Mouse (Mus musculus) lung, postnatal 14 days (tissue): ENCODE data around the gene Gm128.

Experiments used
- DNase-seq: peaks from one replicate; pipeline ENCODE4 v3.0.0; 2021

Gm128 gene

GRCm38 (mm10) chr3:95241498-95241897, at the start of gene Gm128:
Gene Gm128 (minus strand): TSS chr3:95241598.
- no peak for DNase-seq

- no peak for DNase-seq
Measured at GRCm38 (mm10) chr3:95291041-95291440, 49.6 kb upstream of the Gm128 start.

GRCm38 (mm10) chr3:95290156-95290555, 48.8 kb upstream of the Gm128 start:
- no peak for DNase-seq

DNA sequence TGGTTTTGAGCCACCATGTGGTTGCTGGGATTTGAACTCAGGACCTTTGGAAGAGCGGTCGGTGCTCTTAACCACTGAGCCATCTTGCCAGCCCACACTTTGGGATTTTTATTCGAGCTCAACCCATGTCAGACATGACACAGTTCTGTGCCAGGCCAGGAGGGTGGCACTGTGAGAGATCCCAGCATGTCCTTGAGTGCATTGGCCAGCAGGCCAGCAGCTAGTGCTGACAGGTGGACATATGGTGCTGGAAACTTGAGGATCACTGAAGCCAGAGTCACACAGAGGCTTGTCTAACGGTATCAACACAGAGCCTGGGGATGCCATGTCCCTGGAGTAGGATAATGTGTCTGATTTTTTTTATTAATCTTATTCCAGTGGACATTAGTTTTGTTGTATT, 48.0 kb upstream of the Gm128 start:
- DNase-seq: no peak

DNA sequence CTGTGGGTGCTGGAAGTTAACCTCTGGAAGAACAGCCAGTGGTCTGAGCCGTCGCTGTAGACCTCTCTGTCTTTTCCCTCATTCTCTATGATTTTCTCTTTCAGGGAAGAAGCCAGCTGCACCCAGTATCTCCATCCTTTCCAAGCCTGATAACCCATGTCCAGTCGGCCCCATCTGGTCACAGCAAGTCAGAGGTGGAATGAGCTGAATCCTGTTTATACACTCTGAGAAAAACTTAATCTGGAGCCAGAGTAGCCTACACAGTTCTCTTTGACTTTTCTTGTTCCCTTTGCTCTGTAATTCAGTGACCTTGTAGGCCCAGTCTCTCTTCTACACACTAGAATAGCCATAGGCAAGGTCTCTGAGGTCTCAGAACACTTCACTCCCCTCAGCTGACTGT, 46.1 kb upstream of the Gm128 start:
- DNase-seq: no peak

- peak; percentile 20 for DNase-seq
Measured at GRCm38 (mm10) chr3:95286510-95286909, 45.1 kb upstream of the Gm128 start.

GRCm38 (mm10) chr3:95286011-95286410, 44.6 kb upstream of the Gm128 start:
- no peak for DNase-seq

GRCm38 (mm10) chr3:95285390-95285789, 44.0 kb upstream of the Gm128 start:
- no peak for DNase-seq

- DNase-seq: no peak
Measured at GRCm38 (mm10) chr3:95284501-95285281, 43.3 kb upstream of the Gm128 start.

DNA sequence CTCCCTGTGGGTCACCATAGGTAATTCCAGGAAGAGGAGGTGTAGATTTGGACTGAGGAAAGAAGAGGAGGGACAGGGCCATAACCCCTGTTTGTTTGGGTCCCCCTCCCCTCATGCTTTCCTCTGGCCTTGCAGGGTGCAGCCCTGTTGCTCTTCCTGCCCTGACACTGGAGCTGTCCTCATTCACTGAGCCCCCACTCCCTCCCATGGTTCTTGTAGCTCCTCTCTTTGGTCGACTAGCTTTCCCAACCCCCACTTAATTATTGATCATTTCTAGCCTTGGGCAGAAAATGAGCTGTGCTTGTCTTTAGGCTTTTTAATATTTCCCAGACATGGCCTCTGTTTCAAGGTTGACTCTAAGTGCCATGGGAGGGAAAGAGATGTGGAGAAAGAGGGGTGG, 42.7 kb upstream of the Gm128 start:
- no peak for DNase-seq

DNA sequence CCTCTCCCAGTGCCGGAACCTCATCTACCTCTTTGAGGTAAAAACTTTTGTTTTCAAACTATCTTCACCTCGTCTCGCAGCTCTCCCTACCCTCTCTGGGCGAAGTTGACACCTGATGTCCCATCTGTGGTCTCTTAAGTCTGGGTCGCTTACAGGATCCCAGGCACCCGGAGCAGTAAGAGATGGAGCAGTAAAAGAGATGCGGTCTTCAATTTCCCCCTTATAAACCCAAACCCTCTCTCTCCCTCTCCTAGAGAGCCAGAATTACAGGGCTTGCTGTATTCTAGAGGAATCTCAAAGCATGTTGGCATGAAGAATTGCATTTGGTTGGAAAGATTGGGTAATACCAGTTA, 42.2 kb upstream of the Gm128 start:
- DNase-seq: no peak

GRCm38 (mm10) chr3:95282865-95283588, 41.6 kb upstream of the Gm128 start:
- peak; percentile 82 for DNase-seq

- peak; percentile 66 for DNase-seq
Measured at GRCm38 (mm10) chr3:95282381-95282864, 41.0 kb upstream of the Gm128 start.

GRCm38 (mm10) chr3:95281216-95282126, 40.1 kb upstream of the Gm128 start, which contains the start of the genes Mindy1 and Prune1:
Gene Mindy1 (plus strand): TSS chr3:95281345.
Gene Prune1 (minus strand): TSS chr3:95282076.
- DNase-seq: peak; percentile 99

DNA sequence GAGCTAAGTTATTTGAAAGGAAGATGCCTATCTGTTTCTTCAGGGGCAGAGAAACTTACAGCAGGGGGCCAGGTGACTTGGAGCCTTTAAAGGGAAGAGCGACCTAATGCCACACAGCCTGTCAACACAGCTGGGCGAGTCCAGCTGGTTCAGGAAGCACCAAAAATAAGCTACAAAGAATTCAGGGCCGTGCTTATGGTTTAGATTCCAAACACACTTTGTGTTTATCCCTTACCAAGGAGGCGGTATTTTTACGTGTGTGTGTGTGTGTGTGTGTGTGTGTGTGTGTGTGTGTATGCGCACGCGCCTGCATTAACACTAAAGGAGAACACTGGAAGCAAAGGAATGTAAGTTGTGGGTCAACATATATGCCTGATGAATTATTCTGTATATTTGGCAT, 39.3 kb upstream of the Gm128 start:
- peak; percentile 44 for DNase-seq

DNA sequence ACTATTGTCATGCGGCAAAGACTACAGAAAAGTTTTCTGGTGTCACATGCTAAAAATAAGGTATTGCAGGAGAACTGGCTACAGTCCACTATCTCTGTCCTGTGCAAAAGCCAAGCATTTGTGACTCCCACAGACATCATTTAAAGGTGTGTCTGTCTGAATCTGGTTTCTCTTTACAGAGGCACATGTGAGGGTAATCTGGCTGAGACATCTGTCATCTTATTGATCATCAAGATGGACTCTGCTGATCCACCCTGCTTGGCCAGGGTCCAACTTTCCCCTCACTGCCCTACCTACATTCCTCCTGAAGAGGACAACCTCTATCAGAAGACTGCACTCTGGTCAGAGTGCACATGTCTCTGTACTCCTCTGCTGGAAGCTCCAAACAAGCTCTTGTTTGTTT, 35.8 kb upstream of the Gm128 start:
- DNase-seq: no peak

DNA sequence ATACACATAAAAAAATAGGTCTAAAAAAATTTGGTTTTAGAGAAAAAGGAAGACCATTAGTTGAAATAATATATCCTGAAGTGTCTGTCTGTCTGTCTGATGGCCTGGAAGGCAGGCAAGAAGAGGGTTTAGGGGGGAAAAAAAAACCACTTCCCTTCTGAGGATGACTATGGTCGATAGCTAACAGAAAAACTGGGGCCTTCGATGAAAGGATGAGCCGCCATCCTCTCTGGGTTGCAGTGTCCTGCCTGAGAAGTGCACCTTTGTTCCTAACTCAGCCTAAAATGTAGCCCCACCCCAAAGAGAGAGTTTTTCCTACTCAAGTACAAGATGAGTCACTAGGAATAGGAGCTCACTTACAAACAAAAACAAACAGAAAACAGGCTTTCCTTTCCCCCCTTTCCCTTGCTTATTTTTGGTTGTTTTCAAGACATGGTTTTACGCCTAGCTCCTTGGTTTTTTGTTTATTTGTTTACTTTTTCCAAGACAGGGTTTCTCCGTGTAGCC, 35.1 kb upstream of the Gm128 start:
- no peak for DNase-seq

- no peak for DNase-seq
Measured at GRCm38 (mm10) chr3:95275161-95275560, 33.8 kb upstream of the Gm128 start.

DNA sequence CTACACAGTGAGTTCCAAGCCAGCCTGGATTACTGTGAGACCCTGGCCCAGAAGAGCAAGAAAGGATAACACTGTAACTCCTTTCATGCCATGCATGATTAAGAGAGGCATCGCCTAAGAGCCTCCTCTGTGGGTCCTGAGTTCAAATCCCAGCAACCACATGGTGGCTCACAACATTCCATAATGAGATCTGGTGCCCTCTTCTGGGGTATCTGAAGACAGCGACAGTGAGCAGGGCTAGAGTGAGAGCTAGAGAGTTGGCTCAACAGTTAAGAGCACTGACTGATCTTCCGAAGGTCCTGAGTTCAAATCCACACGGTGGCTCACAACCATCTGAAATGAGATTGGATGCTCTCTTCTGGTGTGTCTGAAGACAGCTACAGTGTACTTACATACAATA, 33.1 kb upstream of the Gm128 start:
- no peak for DNase-seq

- no peak for DNase-seq
Measured at GRCm38 (mm10) chr3:95273471-95273870, 32.1 kb upstream of the Gm128 start.

DNA sequence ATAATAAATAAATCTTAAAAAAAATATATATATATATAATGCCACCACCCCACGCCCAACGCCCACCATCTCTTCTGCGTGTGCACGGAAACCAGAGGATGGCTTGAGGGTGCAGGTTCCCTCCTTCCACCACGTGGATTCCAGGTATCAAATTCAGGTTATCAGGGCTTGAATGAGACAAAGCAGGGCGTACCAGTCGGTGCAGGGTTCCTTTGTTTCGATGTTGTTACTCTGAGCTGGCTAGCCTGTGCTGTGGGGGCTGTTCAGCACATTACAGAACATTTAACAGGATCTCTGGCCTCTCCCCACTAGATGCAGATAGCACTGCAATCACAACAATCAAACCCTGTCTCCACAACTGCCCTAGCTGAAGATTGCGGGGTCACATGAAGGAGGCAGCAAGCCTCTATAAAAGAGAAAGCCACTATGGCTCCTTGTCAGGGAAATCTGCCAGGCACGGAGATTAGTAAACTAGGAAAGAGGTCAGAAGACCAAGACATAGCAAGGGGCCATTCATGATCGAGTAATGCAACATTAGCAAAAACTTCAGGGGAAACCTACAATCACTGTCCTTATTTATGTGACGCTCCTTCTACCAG, 29.5 kb upstream of the Gm128 start:
- no peak for DNase-seq

- no peak for DNase-seq
Measured at GRCm38 (mm10) chr3:95269789-95270188, 28.4 kb upstream of the Gm128 start.
